ENCODE assay signal across 8 mouse cellular contexts in genomic region chr16:78576478-78577084, GRCm38 (mm10). TPM values are rescaled to one million over a fixed set of nuclear protein-coding genes. Genes with fewer than 3 reads are reported as not detected.
A peak's percentile ranks its signal among the peaks of the same experiment; 100 is the strongest.
DNase-seq lines count a peak whose midpoint lies in the region; ATAC-seq and TF ChIP-seq lines count a peak whose summit lies in the region.

D16Ertd472e (minus strand) TSS chr16:78576708.

- H3K79me2 ChIP-seq in CH12.LX (replicated peaks; ENCODE audit: control insufficient read depth, extremely low read depth, insufficient read depth, poor library complexity, severe bottlenecking) = peaks cover 37% of the 10 kb centered on the region

- peak in 1 of 2 experiments; percentile 6; a peak in 1 of 4 replicates for TF ChIP-seq CTCF in CH12.LX (conservative IDR thresholded peaks at IDR 0.05 in 1 of 2, IDR thresholded peaks at IDR 0.05 in 1 of 2; ENCODE audit: low read depth in 2 of 2, low read length in 2 of 2)
- no peak for TF ChIP-seq CTCF in heart, postnatal 0 days (IDR thresholded peaks at IDR 0.05; ENCODE audit: low read depth)
- TF ChIP-seq CTCF in liver, postnatal 0 days (IDR thresholded peaks at IDR 0.05; ENCODE audit: low read depth) = no peak

- in situ Hi-C loops in CH12.LX (cut with MboI; ENCODE audit: low pct_ligation_motif_present, low pct_unique_long_range_greater_than_20kb, low sequenced_read_pairs) = loop anchor here (5.0 kb wide), 1 partner anchor 46 kb away; no protein-coding TSS in a partner anchor

- peaks cover 4% of the 10 kb centered on the region for H3K9me3 ChIP-seq in CH12.LX (replicated peaks; ENCODE audit: low read length)
- no peaks in the 10 kb centered on the region for H3K9me3 ChIP-seq in forebrain, embryonic 12.5 days
- no peaks in the 10 kb centered on the region for H3K9me3 ChIP-seq in heart, postnatal 0 days (replicated peaks; ENCODE audit: control insufficient read depth, low read length)
- H3K9me3 ChIP-seq in liver, postnatal 0 days (ENCODE audit: low read length) = no peaks in the 10 kb centered on the region
- H3K9me3 ChIP-seq in neural tube, embryonic 13.5 days = no peaks in the 10 kb centered on the region

- peak; percentile 88 for TF ChIP-seq POLR2A in CH12.LX (IDR thresholded peaks at IDR 0.05; ENCODE audit: low read depth, low read length)

- peak within 1 kb of the TSS; percentile 92 for H3K9ac ChIP-seq in CH12.LX (ENCODE audit: insufficient read depth, low read depth)
- peak within 1 kb of the TSS; percentile 69 for H3K9ac ChIP-seq in forebrain, embryonic 12.5 days
- peak within 1 kb of the TSS; percentile 62 for H3K9ac ChIP-seq in heart, postnatal 0 days (replicated peaks; ENCODE audit: low read depth, low read length)
- peak within 1 kb of the TSS; percentile 87 for H3K9ac ChIP-seq in liver, postnatal 0 days (replicated peaks)
- H3K9ac ChIP-seq in neural tube, embryonic 13.5 days = peak within 1 kb of the TSS; percentile 83

- TF ChIP-seq RAD21 in CH12.LX (IDR thresholded peaks at IDR 0.05; ENCODE audit: low read depth, low read length) = no peak; the same call in 1 of the 2 replicates

- peaks cover 12 to 26% of the 10 kb centered on the region in 2 experiments for H3K36me3 ChIP-seq in CH12.LX (replicated peaks in 1 of 2; ENCODE audit: control insufficient read depth in 1 of 2, insufficient read depth in 1 of 2, low read length in 1 of 2)
- peaks cover 6% of the 10 kb centered on the region; the same call in 1 of the 2 replicates for H3K36me3 ChIP-seq in forebrain, embryonic 12.5 days (replicated peaks)
- H3K36me3 ChIP-seq in heart, postnatal 0 days (replicated peaks; ENCODE audit: control insufficient read depth, insufficient read depth, low read length) = no peaks in the 10 kb centered on the region
- H3K36me3 ChIP-seq in liver, postnatal 0 days (replicated peaks; ENCODE audit: insufficient read depth, low read length) = peaks cover 9% of the 10 kb centered on the region
- no peaks in the 10 kb centered on the region for H3K36me3 ChIP-seq in neural tube, embryonic 13.5 days

- peak within 1 kb of the TSS; percentile 97 for H3K27ac ChIP-seq in CH12.LX (ENCODE audit: insufficient read depth, low read depth)
- H3K27ac ChIP-seq in forebrain, embryonic 12.5 days = peak within 1 kb of the TSS; percentile 86
- H3K27ac ChIP-seq in heart, postnatal 0 days (ENCODE audit: low read depth) = peak within 1 kb of the TSS; percentile 83
- H3K27ac ChIP-seq in liver, postnatal 0 days (ENCODE audit: low read depth) = peak within 1 kb of the TSS; percentile 93
- peak within 1 kb of the TSS; percentile 86 for H3K27ac ChIP-seq in neural tube, embryonic 13.5 days (replicated peaks)

- ATAC-seq in forebrain, embryonic 12.5 days (ENCODE audit: low FRiP score) = peak; percentile 97
- ATAC-seq in heart, postnatal 0 days (ENCODE audit: insufficient read depth, low read depth) = peak; percentile 98
- ATAC-seq in liver, postnatal 0 days = peak; percentile 96
- ATAC-seq in neural tube, embryonic 13.5 days (ENCODE audit: low read depth) = peak; percentile 99

- peak within 1 kb of the TSS; percentile 86 to 96 (median 86) for H3K4me3 ChIP-seq in CH12.LX (replicated peaks in 1 of 3; ENCODE audit: low read depth in 2 of 3, low read length in 2 of 3, poor library complexity in 1 of 3)
- H3K4me3 ChIP-seq in forebrain, embryonic 12.5 days (replicated peaks) = peak within 1 kb of the TSS; percentile 76
- H3K4me3 ChIP-seq in heart, postnatal 0 days (ENCODE audit: low read depth, low read length) = peak within 1 kb of the TSS; percentile 66
- peak within 1 kb of the TSS; percentile 81 for H3K4me3 ChIP-seq in liver, postnatal 0 days (ENCODE audit: low read depth, low read length)
- H3K4me3 ChIP-seq in neural tube, embryonic 13.5 days = peak within 1 kb of the TSS; percentile 80

- no peak for TF ChIP-seq EP300 in CH12.LX (IDR thresholded peaks at IDR 0.05; ENCODE audit: low read length)
- no peak; the same call in 1 of the 2 replicates for TF ChIP-seq EP300 in heart, postnatal 0 days (IDR thresholded peaks at IDR 0.05; ENCODE audit: low read depth)
- TF ChIP-seq EP300 in liver, postnatal 0 days (IDR thresholded peaks at IDR 0.05; ENCODE audit: low read depth) = no peak

- peak; percentile 90 for DNase-seq in CH12.LX (ENCODE audit: extremely low read depth)
- DNase-seq in c-Kit-positive CD71-negative TER-119-negative erythroid progenitor cells, embryonic 14.5 days (ENCODE audit: low read depth) = peak; percentile 72
- DNase-seq in heart, postnatal 0 days (ENCODE audit: low spot score) = peak; percentile 72
- DNase-seq in kidney, postnatal 4 days = peak; percentile 90 to 94
- DNase-seq in liver, postnatal 0 days = peak; percentile 90
- peak; percentile 60 for DNase-seq in telencephalon, adult 2 months (ENCODE audit: low read depth, low spot score)

- peaks cover 9 to 29% of the 10 kb centered on the region in 2 experiments; a peak in 3 of 4 replicates for H3K4me1 ChIP-seq in CH12.LX (ENCODE audit: control insufficient read depth in 1 of 2, insufficient read depth in 2 of 2)
- peaks cover 30% of the 10 kb centered on the region for H3K4me1 ChIP-seq in forebrain, embryonic 12.5 days
- H3K4me1 ChIP-seq in heart, postnatal 0 days (ENCODE audit: control insufficient read depth, insufficient read depth) = no peaks in the 10 kb centered on the region; the same call in 1 of the 2 replicates
- H3K4me1 ChIP-seq in liver, postnatal 0 days (ENCODE audit: insufficient read depth) = peaks cover 6% of the 10 kb centered on the region
- peaks cover 33% of the 10 kb centered on the region for H3K4me1 ChIP-seq in neural tube, embryonic 13.5 days (replicated peaks)

- peak within 1 kb of the TSS; percentile 93 for H3K4me2 ChIP-seq in CH12.LX (ENCODE audit: insufficient read depth, low read depth, poor library complexity, severe bottlenecking)
- peak within 1 kb of the TSS; percentile 64 for H3K4me2 ChIP-seq in forebrain, embryonic 12.5 days
- H3K4me2 ChIP-seq in heart, postnatal 0 days (ENCODE audit: low read depth, low read length) = peak within 1 kb of the TSS; percentile 71
- H3K4me2 ChIP-seq in liver, postnatal 0 days (ENCODE audit: low read depth, low read length) = peak within 1 kb of the TSS; percentile 75
- H3K4me2 ChIP-seq in neural tube, embryonic 13.5 days = peak within 1 kb of the TSS; percentile 71

- no peaks in the 10 kb centered on the region for H3K27me3 ChIP-seq in CH12.LX (replicated peaks)
- no peaks in the 10 kb centered on the region for H3K27me3 ChIP-seq in forebrain, embryonic 12.5 days
- no peaks in the 10 kb centered on the region for H3K27me3 ChIP-seq in heart, postnatal 0 days (ENCODE audit: control insufficient read depth, insufficient read depth, low read length)
- H3K27me3 ChIP-seq in liver, postnatal 0 days (ENCODE audit: insufficient read depth, low read length) = no peaks in the 10 kb centered on the region
- no peaks in the 10 kb centered on the region for H3K27me3 ChIP-seq in neural tube, embryonic 13.5 days

- 1% methylated on average over 52 of the region's 70 CpGs for WGBS in forebrain, embryonic 12.5 days
- WGBS in heart, postnatal 0 days = under 1% methylated on average over 56 of the region's 70 CpGs
- WGBS in liver, postnatal 0 days (ENCODE audit: insufficient replicate concordance) = under 1% methylated on average over 47 of the region's 70 CpGs
- WGBS in neural tube, embryonic 13.5 days = under 1% methylated on average over 70 of the region's 70 CpGs

- dilution Hi-C loops in CH12.LX (cut with MboI; ENCODE audit: extremely low pct_ligation_motif_present, extremely low pct_unique_long_range_greater_than_20kb, low sequenced_read_pairs) = no loop called here

TF ChIP-seq in CH12.LX, 34 proteins besides CTCF, POLR2A, EP300 and RAD21:
- peak; percentile 83 for TF ChIP-seq MXI1 (IDR thresholded peaks at IDR 0.05; ENCODE audit: low read depth, low read length)
- TF ChIP-seq IRF4 (IDR thresholded peaks at IDR 0.05; ENCODE audit: low read depth, low read length) = peak; percentile 12; the same call in 1 of the 2 replicates
- TF ChIP-seq NELFE (IDR thresholded peaks at IDR 0.05; ENCODE audit: low read depth, low read length) = peak; percentile 78
- TF ChIP-seq MAFK (IDR thresholded peaks at IDR 0.05; ENCODE audit: insufficient replicate concordance, low read length) = no peak
- 0 out of 2 replicates have a peak, but pooled peaks have one; percentile 3 for TF ChIP-seq ETS1 (conservative IDR thresholded peaks at IDR 0.05; ENCODE audit: low read depth, low read length)
- TF ChIP-seq MAX (IDR thresholded peaks at IDR 0.05; ENCODE audit: low read length) = peak; percentile 16
- no peak for TF ChIP-seq CHD2 (IDR thresholded peaks at IDR 0.05; ENCODE audit: low read length)
- peak; percentile 57; the same call in 1 of the 2 replicates for TF ChIP-seq POLR2AphosphoS2 (IDR thresholded peaks at IDR 0.05; ENCODE audit: low read depth, low read length)
- TF ChIP-seq ZMIZ1 (IDR thresholded peaks at IDR 0.05; ENCODE audit: low read depth, low read length) = peak; percentile 80
- TF ChIP-seq USF2 (conservative IDR thresholded peaks at IDR 0.05; ENCODE audit: low read depth, low read length) = no peak; the same call in 1 of the 2 replicates
- TF ChIP-seq GABPA (IDR thresholded peaks at IDR 0.05; ENCODE audit: insufficient replicate concordance, low read depth, low read length) = no peak
- peak; percentile 78 for TF ChIP-seq NRF1 (IDR thresholded peaks at IDR 0.05; ENCODE audit: low read depth, low read length)
- TF ChIP-seq MYC (IDR thresholded peaks at IDR 0.05; ENCODE audit: low read depth, low read length) = no peak; the same call in 1 of the 2 replicates
- peak; percentile 54; the same call in 1 of the 2 replicates for TF ChIP-seq CHD1 (IDR thresholded peaks at IDR 0.05; ENCODE audit: low read depth, low read length)
- peak; percentile 85 for TF ChIP-seq USF1 (IDR thresholded peaks at IDR 0.05; ENCODE audit: low read depth, low read length)
- TF ChIP-seq BHLHE40 (IDR thresholded peaks at IDR 0.05; ENCODE audit: low read depth, low read length) = peak; percentile 43

RNA-seq across cellular contexts. Expression of gene D16Ertd472e, which starts in this region (rescaled TPM):
- total RNA-seq in CH12.LX (2012; rRNA removed) = 40.6 and 42.9 TPM in 2 replicates
- total RNA-seq in CH12.LX (2014; rRNA removed) = 77.5 and 94.4 TPM in 2 replicates
- 65.4 and 67.3 TPM in 2 replicates for polyA plus RNA-seq in CH12.LX (2012; ENCODE audit: insufficient read length, low read depth)
- polyA plus RNA-seq in forebrain, embryonic 12.5 days (2016; fragmentation: Nextera tagmentation; extraction: Ambion mirVana) = 16.4 and 17.7 TPM in 2 replicates
- 8.4 and 13.4 TPM in 2 replicates for total RNA-seq in heart, postnatal 0 days (2014; rRNA removed; ENCODE audit: low replicate concordance)
- polyA plus RNA-seq in heart, postnatal 0 days (2015; fragmentation: Nextera tagmentation; extraction: Ambion mirVana) = 4.5 and 5.1 TPM in 2 replicates
- 4.8 and 6.0 TPM in 2 replicates for polyA plus RNA-seq in liver, postnatal 0 days (2015; fragmentation: Nextera tagmentation; extraction: Ambion mirVana)
- polyA plus RNA-seq in neural tube, embryonic 13.5 days (2015; fragmentation: Nextera tagmentation; extraction: Ambion mirVana) = 6.8 and 9.5 TPM in 2 replicates

Comparison
In these comparisons a context has a peak if more than half of its experiments do, and no peak if none do; other contexts are left out.
1. Peak in every context shown above with its lines: DNase-seq, ATAC-seq, H3K4me3 ChIP-seq and H3K27ac ChIP-seq.